Mouse (Mus musculus): ENCODE data around the gene Tob2. TPM values are rescaled to one million over a fixed set of nuclear protein-coding genes. Genes with fewer than 3 reads are reported as not detected.
A peak's percentile ranks its signal among the peaks of the same experiment; 100 is the strongest.

Gene Tob2
- polyA plus RNA-seq, 1 experiment = 37.9 TPM

- no peak overlapping the region for H3K4me2 ChIP-seq (ENCODE audit: low read depth)
- no peak overlapping the region for H3ac ChIP-seq (ENCODE audit: control insufficient read depth, insufficient read length)
- peaks cover 52% of the 10 kb centered on the region for H3K36me3 ChIP-seq (ENCODE audit: control insufficient read depth, insufficient read depth)
- no peak for TF ChIP-seq TCF12 (IDR thresholded peaks at IDR 0.05; ENCODE audit: insufficient read depth, poor library complexity, severe bottlenecking)
- no peak for TF ChIP-seq POLR2A (IDR thresholded peaks at IDR 0.05; ENCODE audit: insufficient read length, low read depth)
- TF ChIP-seq MAX (IDR thresholded peaks at IDR 0.05; ENCODE audit: low read depth) = no peak
- TF ChIP-seq SRF (IDR thresholded peaks at IDR 0.05; ENCODE audit: control insufficient read depth, insufficient read length, low read depth) = no peak
- TF ChIP-seq REST (IDR thresholded peaks at IDR 0.05; ENCODE audit: insufficient read depth, insufficient read length) = no peak
- no peak for TF ChIP-seq USF1 (IDR thresholded peaks at IDR 0.05; ENCODE audit: low read depth)
- no peak for TF ChIP-seq CEBPB (IDR thresholded peaks at IDR 0.05; ENCODE audit: insufficient read depth, poor library complexity, severe bottlenecking)
- no peak for TF ChIP-seq MYOD1 (IDR thresholded peaks at IDR 0.05; ENCODE audit: control insufficient read depth in 1 of 3, insufficient read length in 2 of 3, low read depth in 2 of 3)
- TF ChIP-seq MYOG (IDR thresholded peaks at IDR 0.05; ENCODE audit: control insufficient read depth in 1 of 3, insufficient read depth in 1 of 3, insufficient read length in 2 of 3, low read depth in 2 of 3) = no peak
- TF ChIP-seq POLR2AphosphoS2 (IDR thresholded peaks at IDR 0.05; ENCODE audit: insufficient read length, low read depth) = no peak
- H3K27me3 ChIP-seq (ENCODE audit: control insufficient read depth, insufficient read depth, insufficient read length) = no peaks in the 10 kb centered on the region
- H3K4me3 ChIP-seq = no peak overlapping the region
- peaks cover 14% of the 10 kb centered on the region for H3K79me2 ChIP-seq (ENCODE audit: control insufficient read depth, insufficient read depth)
Observed at GRCm38 (mm10) chr15:81864238-81864637, 5.6 kb upstream of the Tob2 start.

GRCm38 (mm10) chr15:81860471-81861135 is 2.0 kb upstream of the Tob2 start:
- Histone ChIP-seq H3K27me3 (ENCODE audit: control insufficient read depth, insufficient read depth, insufficient read length) (no peaks in the 10 kb centered on the region), H3K4me3 (peak overlapping the region; percentile 88), H3K4me2 (ENCODE audit: low read depth) (peak overlapping the region; percentile 73)

GRCm38 (mm10) chr15:81859330-81860255 is 997 bp upstream of the Tob2 start:
- H3K4me2 ChIP-seq (ENCODE audit: low read depth) = peak overlapping the region; percentile 77
- H3K4me3 ChIP-seq = peak overlapping the region; percentile 88
- no peak for TF ChIP-seq TCF12 (IDR thresholded peaks at IDR 0.05; ENCODE audit: insufficient read depth, poor library complexity, severe bottlenecking)
- TF ChIP-seq SRF (IDR thresholded peaks at IDR 0.05; ENCODE audit: control insufficient read depth, insufficient read length, low read depth) = no peak
- TF ChIP-seq POLR2AphosphoS2 (IDR thresholded peaks at IDR 0.05; ENCODE audit: insufficient read length, low read depth) = peak; percentile 79
- TF ChIP-seq TCF3 (IDR thresholded peaks at IDR 0.05; ENCODE audit: insufficient read length, low read depth) = no peak
- TF ChIP-seq E2F4 (IDR thresholded peaks at IDR 0.05; ENCODE audit: insufficient read depth) = no peak
- no peak for TF ChIP-seq MYOG (IDR thresholded peaks at IDR 0.05; ENCODE audit: control insufficient read depth in 1 of 3, insufficient read depth in 1 of 3, insufficient read length in 2 of 3, low read depth in 2 of 3)
- no peak for TF ChIP-seq CEBPB (IDR thresholded peaks at IDR 0.05; ENCODE audit: insufficient read depth, poor library complexity, severe bottlenecking)
- TF ChIP-seq USF1 (IDR thresholded peaks at IDR 0.05; ENCODE audit: low read depth) = peak; percentile 78
- TF ChIP-seq MYOD1 (IDR thresholded peaks at IDR 0.05; ENCODE audit: control insufficient read depth in 1 of 3, insufficient read length in 2 of 3, low read depth in 2 of 3) = no peak
- TF ChIP-seq POLR2A (IDR thresholded peaks at IDR 0.05; ENCODE audit: insufficient read length, low read depth) = peak; percentile 58
- no peak for TF ChIP-seq REST (IDR thresholded peaks at IDR 0.05; ENCODE audit: insufficient read depth, insufficient read length)
- TF ChIP-seq MAX (IDR thresholded peaks at IDR 0.05; ENCODE audit: low read depth) = no peak
- H3K27me3 ChIP-seq (ENCODE audit: control insufficient read depth, insufficient read depth, insufficient read length) = no peaks in the 10 kb centered on the region
- H3ac ChIP-seq (ENCODE audit: control insufficient read depth, insufficient read length) = peak overlapping the region; percentile 26
- H3K36me3 ChIP-seq (ENCODE audit: control insufficient read depth, insufficient read depth) = peaks cover 6% of the 10 kb centered on the region
- H3K79me2 ChIP-seq (ENCODE audit: control insufficient read depth, insufficient read depth) = peaks cover 33% of the 10 kb centered on the region

More at GRCm38 (mm10) chr15:81860471-81861135, 2.0 kb upstream of the Tob2 start:
- Histone ChIP-seq H3K36me3 (ENCODE audit: control insufficient read depth, insufficient read depth) (peaks cover 16% of the 10 kb centered on the region), H3K79me2 (ENCODE audit: control insufficient read depth, insufficient read depth) (peaks cover 23% of the 10 kb centered on the region), H3ac (ENCODE audit: control insufficient read depth, insufficient read length) (no peak overlapping the region)
- TF ChIP-seq E2F4 (IDR thresholded peaks at IDR 0.05; ENCODE audit: insufficient read depth) (no peak), USF1 (IDR thresholded peaks at IDR 0.05; ENCODE audit: low read depth) (no peak), SRF (IDR thresholded peaks at IDR 0.05; ENCODE audit: control insufficient read depth, insufficient read length, low read depth) (no peak), POLR2AphosphoS2 (IDR thresholded peaks at IDR 0.05; ENCODE audit: insufficient read length, low read depth) (no peak), POLR2A (IDR thresholded peaks at IDR 0.05; ENCODE audit: insufficient read length, low read depth) (no peak), REST (IDR thresholded peaks at IDR 0.05; ENCODE audit: insufficient read depth, insufficient read length) (no peak), MAX (IDR thresholded peaks at IDR 0.05; ENCODE audit: low read depth) (no peak), TCF3 (IDR thresholded peaks at IDR 0.05; ENCODE audit: insufficient read length, low read depth) (no peak), CEBPB (IDR thresholded peaks at IDR 0.05; ENCODE audit: insufficient read depth, poor library complexity, severe bottlenecking) (no peak), MYOD1 (IDR thresholded peaks at IDR 0.05; ENCODE audit: control insufficient read depth in 1 of 3, insufficient read length in 2 of 3, low read depth in 2 of 3) (no peak), TCF12 (IDR thresholded peaks at IDR 0.05; ENCODE audit: insufficient read depth, poor library complexity, severe bottlenecking) (no peak), MYOG (IDR thresholded peaks at IDR 0.05; ENCODE audit: control insufficient read depth in 1 of 3, insufficient read depth in 1 of 3, insufficient read length in 2 of 3, low read depth in 2 of 3) (no peak)

GRCm38 (mm10) chr15:81858138-81858516 is 469 bp downstream of the Tob2 start:
- Histone ChIP-seq H3K27me3 (ENCODE audit: control insufficient read depth, insufficient read depth, insufficient read length) (no peaks in the 10 kb centered on the region), H3K79me2 (ENCODE audit: control insufficient read depth, insufficient read depth) (peaks cover 48% of the 10 kb centered on the region), H3K4me2 (ENCODE audit: low read depth) (peak overlapping the region; percentile 77), H3ac (ENCODE audit: control insufficient read depth, insufficient read length) (peak overlapping the region; percentile 26), H3K36me3 (ENCODE audit: control insufficient read depth, insufficient read depth) (no peaks in the 10 kb centered on the region), H3K4me3 (peak overlapping the region; percentile 88)
- TF ChIP-seq SRF (IDR thresholded peaks at IDR 0.05; ENCODE audit: control insufficient read depth, insufficient read length, low read depth) = peak; percentile 47
- TF ChIP-seq MYOG (IDR thresholded peaks at IDR 0.05; ENCODE audit: control insufficient read depth in 1 of 3, insufficient read depth in 1 of 3, insufficient read length in 2 of 3, low read depth in 2 of 3) = peak in 1 of 3 experiments; percentile 75
- peak; percentile 65 for TF ChIP-seq E2F4 (IDR thresholded peaks at IDR 0.05; ENCODE audit: insufficient read depth)
- TF ChIP-seq POLR2A (IDR thresholded peaks at IDR 0.05; ENCODE audit: insufficient read length, low read depth) = peak; percentile 100
- TF ChIP-seq POLR2AphosphoS2 (IDR thresholded peaks at IDR 0.05; ENCODE audit: insufficient read length, low read depth) = peak; percentile 100
- TF ChIP-seq REST (IDR thresholded peaks at IDR 0.05; ENCODE audit: insufficient read depth, insufficient read length) = peak; percentile 60
- no peak for TF ChIP-seq TCF12 (IDR thresholded peaks at IDR 0.05; ENCODE audit: insufficient read depth, poor library complexity, severe bottlenecking)
- TF ChIP-seq MYOD1 (IDR thresholded peaks at IDR 0.05; ENCODE audit: control insufficient read depth in 1 of 3, insufficient read length in 2 of 3, low read depth in 2 of 3) = peak in 1 of 3 experiments; percentile 34
- peak; percentile 24; the same call in 1 of the 2 replicates for TF ChIP-seq CEBPB (IDR thresholded peaks at IDR 0.05; ENCODE audit: insufficient read depth, poor library complexity, severe bottlenecking)
- TF ChIP-seq TCF3 (IDR thresholded peaks at IDR 0.05; ENCODE audit: insufficient read length, low read depth) = no peak
- peak; percentile 59 for TF ChIP-seq MAX (IDR thresholded peaks at IDR 0.05; ENCODE audit: low read depth)
- TF ChIP-seq USF1 (IDR thresholded peaks at IDR 0.05; ENCODE audit: low read depth) = peak; percentile 33
